Mouse (Mus musculus) cerebellum, adult 2 months (tissue): ENCODE data around the gene Cnr1.

Source experiments
- CTCF ChIP-seq: fragments of 200-500 bp; IDR thresholded peaks from 2 replicates; pipeline ENCODE4 v1.5.1; 2011; ENCODE audit warnings: low read depth, mild to moderate bottlenecking, control low read depth, low read length, moderate library complexity, borderline replicate concordance; ENCODE audit not compliant: insufficient read depth
- POLR2A ChIP-seq: fragments of 200-500 bp; IDR thresholded peaks from 2 replicates; pipeline ENCODE4 v1.6.1; 2011; ENCODE audit warnings: low read length, control low read depth, borderline replicate concordance; ENCODE audit not compliant: insufficient read depth

GRCm38 (mm10) chr4:33924889-33925245, 474 bp downstream of the Cnr1 start:
- TF ChIP-seq CTCF (no peak), POLR2A (no peak)
